Mouse (Mus musculus): Measurements from ENCODE around the gene Tmem165. TPM values are rescaled to one million over a fixed set of nuclear protein-coding genes. Genes with fewer than 3 reads are reported as not detected.

The Tmem165 gene
- total and polyA plus RNA-seq, 2 experiments from 2014 or later: 48.9 to 81.9 TPM

DNA sequence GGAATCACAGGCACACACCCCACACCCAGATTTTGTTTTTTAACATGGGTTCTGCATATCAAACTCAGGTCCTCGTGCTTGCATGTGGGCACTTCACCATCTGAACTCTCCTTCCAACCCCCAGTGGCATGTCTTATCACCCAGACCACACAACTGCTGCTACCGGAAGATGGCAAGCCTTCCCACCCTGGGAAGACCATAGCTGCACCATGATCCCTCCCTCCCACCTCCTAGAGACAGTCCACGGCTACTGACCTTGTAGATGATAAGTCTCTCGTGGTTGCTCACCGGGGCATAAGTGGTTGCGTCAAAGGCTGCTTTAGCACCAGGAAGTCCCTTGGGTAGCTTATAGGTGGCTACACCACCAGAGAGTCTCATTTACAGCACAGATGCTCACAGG is 22.2 kb upstream of the Tmem165 start:
- no peak for ATAC-seq (ENCODE audit: insufficient read depth, low read depth)
- WGBS: 73% methylated on average over 6 of the region's 6 CpGs
- H3K27me3 ChIP-seq (ENCODE audit: control insufficient read depth, insufficient read depth, low read length): no peaks in the 10 kb centered on the region

GRCm38 (mm10) chr5:76162926-76163325 is 20.8 kb upstream of the Tmem165 start:
- Histone ChIP-seq H3K4me2 (ENCODE audit: low read depth, low read length) (no peak overlapping the region), H3K36me3 (replicated peaks; ENCODE audit: control insufficient read depth, insufficient read depth, low read length) (no peaks in the 10 kb centered on the region), H3K27ac (ENCODE audit: low read depth) (no peak overlapping the region), H3K27me3 (ENCODE audit: control insufficient read depth, insufficient read depth, low read length) (no peaks in the 10 kb centered on the region), H3K9me3 (replicated peaks; ENCODE audit: control insufficient read depth, low read length) (no peaks in the 10 kb centered on the region), H3K4me1 (ENCODE audit: control insufficient read depth, insufficient read depth) (no peaks in the 10 kb centered on the region), H3K9ac (replicated peaks; ENCODE audit: low read depth, low read length) (no peak overlapping the region), H3K4me3 (ENCODE audit: low read depth, low read length) (no peak overlapping the region)
- DNase-seq (ENCODE audit: low spot score): no peak
- no peak for ATAC-seq (ENCODE audit: insufficient read depth, low read depth)
- TF ChIP-seq EP300 (IDR thresholded peaks at IDR 0.05; ENCODE audit: low read depth): no peak
- no peak for TF ChIP-seq CTCF (IDR thresholded peaks at IDR 0.05; ENCODE audit: low read depth)
- 72% methylated on average over 5 of the region's 5 CpGs for WGBS

More for the DNA sequence above, 22.2 kb upstream of the Tmem165 start:
- Histone ChIP-seq H3K4me2 (ENCODE audit: low read depth, low read length) (no peak overlapping the region), H3K4me3 (ENCODE audit: low read depth, low read length) (no peak overlapping the region), H3K36me3 (replicated peaks; ENCODE audit: control insufficient read depth, insufficient read depth, low read length) (0 out of 2 replicates have a peak, but pooled peaks cover 3% of the 10 kb centered on the region), H3K27ac (ENCODE audit: low read depth) (no peak overlapping the region), H3K4me1 (ENCODE audit: control insufficient read depth, insufficient read depth) (no peaks in the 10 kb centered on the region), H3K9me3 (replicated peaks; ENCODE audit: control insufficient read depth, low read length) (no peaks in the 10 kb centered on the region), H3K9ac (replicated peaks; ENCODE audit: low read depth, low read length) (no peak overlapping the region)
- no peak for DNase-seq (ENCODE audit: low spot score)
- TF ChIP-seq EP300 (IDR thresholded peaks at IDR 0.05; ENCODE audit: low read depth) (no peak), CTCF (IDR thresholded peaks at IDR 0.05; ENCODE audit: low read depth) (no peak)

- Histone ChIP-seq H3K36me3 (replicated peaks; ENCODE audit: control insufficient read depth, insufficient read depth, low read length) (no peaks in the 10 kb centered on the region), H3K9me3 (replicated peaks; ENCODE audit: control insufficient read depth, low read length) (no peaks in the 10 kb centered on the region), H3K27ac (ENCODE audit: low read depth) (no peak overlapping the region), H3K9ac (replicated peaks; ENCODE audit: low read depth, low read length) (no peak overlapping the region), H3K4me1 (ENCODE audit: control insufficient read depth, insufficient read depth) (no peaks in the 10 kb centered on the region), H3K27me3 (ENCODE audit: control insufficient read depth, insufficient read depth, low read length) (no peaks in the 10 kb centered on the region), H3K4me3 (ENCODE audit: low read depth, low read length) (no peak overlapping the region), H3K4me2 (ENCODE audit: low read depth, low read length) (no peak overlapping the region)
- TF ChIP-seq EP300 (IDR thresholded peaks at IDR 0.05; ENCODE audit: low read depth) (no peak), CTCF (IDR thresholded peaks at IDR 0.05; ENCODE audit: low read depth) (no peak)
- 85% methylated on average over 4 of the region's 4 CpGs for WGBS
- DNase-seq (ENCODE audit: low spot score) (no peak), ATAC-seq (ENCODE audit: insufficient read depth, low read depth) (no peak)
Observed at GRCm38 (mm10) chr5:76163828-76164390, 19.8 kb upstream of the Tmem165 start.

GRCm38 (mm10) chr5:76164827-76165226 is 18.9 kb upstream of the Tmem165 start:
- no peak overlapping the region for H3K4me3 ChIP-seq (ENCODE audit: low read depth, low read length)
- no peaks in the 10 kb centered on the region for H3K9me3 ChIP-seq (replicated peaks; ENCODE audit: control insufficient read depth, low read length)
- H3K27me3 ChIP-seq (ENCODE audit: control insufficient read depth, insufficient read depth, low read length): no peaks in the 10 kb centered on the region
- H3K36me3 ChIP-seq (replicated peaks; ENCODE audit: control insufficient read depth, insufficient read depth, low read length): no peaks in the 10 kb centered on the region
- no peak for ATAC-seq (ENCODE audit: insufficient read depth, low read depth)
- no peak for DNase-seq (ENCODE audit: low spot score)
- TF ChIP-seq EP300 (IDR thresholded peaks at IDR 0.05; ENCODE audit: low read depth): no peak
- TF ChIP-seq CTCF (IDR thresholded peaks at IDR 0.05; ENCODE audit: low read depth): no peak
- H3K27ac ChIP-seq (ENCODE audit: low read depth): no peak overlapping the region
- H3K9ac ChIP-seq (replicated peaks; ENCODE audit: low read depth, low read length): no peak overlapping the region
- 56% methylated on average over 7 of the region's 7 CpGs for WGBS
- no peaks in the 10 kb centered on the region for H3K4me1 ChIP-seq (ENCODE audit: control insufficient read depth, insufficient read depth)
- no peak overlapping the region for H3K4me2 ChIP-seq (ENCODE audit: low read depth, low read length)

DNA sequence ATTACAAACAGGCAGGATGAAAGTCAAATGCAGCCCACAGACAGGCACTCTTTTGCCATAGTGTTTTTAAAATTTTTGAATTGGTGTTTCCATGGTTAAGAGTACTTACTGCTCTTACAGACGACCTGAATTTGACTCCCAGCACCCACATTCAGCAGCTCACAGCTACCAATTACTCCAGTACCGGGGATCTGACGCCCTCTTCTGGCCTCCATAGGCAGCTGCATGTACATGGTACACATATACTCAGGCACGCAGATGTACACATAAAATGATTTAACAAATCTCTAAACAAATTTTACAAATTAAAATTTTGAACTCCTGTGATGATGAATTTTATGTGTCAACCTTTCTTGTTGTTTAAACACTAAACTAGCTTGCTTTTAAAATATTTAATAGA is 13.2 kb upstream of the Tmem165 start:
- 78% methylated on average over 4 of the region's 4 CpGs for WGBS
- no peak for TF ChIP-seq EP300 (IDR thresholded peaks at IDR 0.05; ENCODE audit: low read depth)
- no peak for TF ChIP-seq CTCF (IDR thresholded peaks at IDR 0.05; ENCODE audit: low read depth)

DNA sequence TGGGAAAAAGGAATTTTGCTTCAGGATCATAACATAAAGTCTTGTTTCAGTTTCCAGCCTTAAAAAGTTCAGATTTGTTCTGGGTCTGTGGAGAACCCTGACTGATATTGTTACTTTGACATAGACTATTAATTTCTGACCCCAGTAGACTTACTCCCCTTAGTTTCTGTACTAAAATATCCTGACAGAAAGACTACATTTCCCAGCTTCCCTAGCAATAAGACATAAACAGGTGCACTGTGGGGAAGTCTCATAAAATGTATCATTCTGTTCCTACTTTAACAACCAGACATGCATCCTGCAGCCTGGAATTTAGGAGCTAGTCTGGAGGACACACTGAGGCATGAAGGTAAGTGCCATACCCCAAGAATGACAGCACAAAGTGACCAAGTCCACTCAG is 12.6 kb upstream of the Tmem165 start:
- no peak overlapping the region for H3K27ac ChIP-seq (ENCODE audit: low read depth)
- ATAC-seq (ENCODE audit: insufficient read depth, low read depth): no peak

More for the DNA sequence above, 13.2 kb upstream of the Tmem165 start:
- H3K9me3 ChIP-seq (replicated peaks; ENCODE audit: control insufficient read depth, low read length): no peaks in the 10 kb centered on the region
- no peak overlapping the region for H3K27ac ChIP-seq (ENCODE audit: low read depth)
- no peak for DNase-seq (ENCODE audit: low spot score)
- no peaks in the 10 kb centered on the region for H3K27me3 ChIP-seq (ENCODE audit: control insufficient read depth, insufficient read depth, low read length)
- no peak overlapping the region for H3K4me3 ChIP-seq (ENCODE audit: low read depth, low read length)
- no peaks in the 10 kb centered on the region for H3K4me1 ChIP-seq (ENCODE audit: control insufficient read depth, insufficient read depth)
- H3K9ac ChIP-seq (replicated peaks; ENCODE audit: low read depth, low read length): no peak overlapping the region
- no peak for ATAC-seq (ENCODE audit: insufficient read depth, low read depth)
- H3K4me2 ChIP-seq (ENCODE audit: low read depth, low read length): no peak overlapping the region
- H3K36me3 ChIP-seq (replicated peaks; ENCODE audit: control insufficient read depth, insufficient read depth, low read length): no peaks in the 10 kb centered on the region

More for the DNA sequence above, 12.6 kb upstream of the Tmem165 start:
- no peak overlapping the region for H3K4me2 ChIP-seq (ENCODE audit: low read depth, low read length)
- H3K9ac ChIP-seq (replicated peaks; ENCODE audit: low read depth, low read length): no peak overlapping the region
- H3K27me3 ChIP-seq (ENCODE audit: control insufficient read depth, insufficient read depth, low read length): no peaks in the 10 kb centered on the region
- no peak overlapping the region for H3K4me3 ChIP-seq (ENCODE audit: low read depth, low read length)
- no peaks in the 10 kb centered on the region for H3K36me3 ChIP-seq (replicated peaks; ENCODE audit: control insufficient read depth, insufficient read depth, low read length)
- DNase-seq (ENCODE audit: low spot score): no peak
- no peaks in the 10 kb centered on the region for H3K9me3 ChIP-seq (replicated peaks; ENCODE audit: control insufficient read depth, low read length)
- no peak for TF ChIP-seq CTCF (IDR thresholded peaks at IDR 0.05; ENCODE audit: low read depth)
- TF ChIP-seq EP300 (IDR thresholded peaks at IDR 0.05; ENCODE audit: low read depth): no peak
- H3K4me1 ChIP-seq (ENCODE audit: control insufficient read depth, insufficient read depth): no peaks in the 10 kb centered on the region
